Mouse (Mus musculus): ENCODE measurements around the gene Kirrel3.

Kirrel3 gene

DNA sequence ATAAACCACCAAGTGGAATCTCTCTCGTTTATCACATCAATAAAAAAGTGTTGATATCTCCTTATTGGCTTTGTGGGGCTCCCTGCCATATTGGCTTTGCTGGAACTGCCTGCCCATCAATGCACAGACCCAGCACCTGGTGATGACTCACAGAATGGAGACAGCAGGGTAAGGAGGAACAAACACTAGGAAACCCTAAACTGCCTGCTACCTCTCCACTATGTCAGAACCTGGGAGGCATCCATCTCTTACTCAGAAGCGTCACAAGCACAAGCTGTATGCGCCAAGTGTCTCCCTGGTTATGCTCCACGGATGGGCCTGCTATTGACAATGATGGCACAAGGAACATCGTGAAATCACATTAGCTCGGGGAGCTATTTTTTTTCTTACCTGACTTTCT is 33.2 kb downstream of the Kirrel3 start:
- DNase-seq = no peak

DNA sequence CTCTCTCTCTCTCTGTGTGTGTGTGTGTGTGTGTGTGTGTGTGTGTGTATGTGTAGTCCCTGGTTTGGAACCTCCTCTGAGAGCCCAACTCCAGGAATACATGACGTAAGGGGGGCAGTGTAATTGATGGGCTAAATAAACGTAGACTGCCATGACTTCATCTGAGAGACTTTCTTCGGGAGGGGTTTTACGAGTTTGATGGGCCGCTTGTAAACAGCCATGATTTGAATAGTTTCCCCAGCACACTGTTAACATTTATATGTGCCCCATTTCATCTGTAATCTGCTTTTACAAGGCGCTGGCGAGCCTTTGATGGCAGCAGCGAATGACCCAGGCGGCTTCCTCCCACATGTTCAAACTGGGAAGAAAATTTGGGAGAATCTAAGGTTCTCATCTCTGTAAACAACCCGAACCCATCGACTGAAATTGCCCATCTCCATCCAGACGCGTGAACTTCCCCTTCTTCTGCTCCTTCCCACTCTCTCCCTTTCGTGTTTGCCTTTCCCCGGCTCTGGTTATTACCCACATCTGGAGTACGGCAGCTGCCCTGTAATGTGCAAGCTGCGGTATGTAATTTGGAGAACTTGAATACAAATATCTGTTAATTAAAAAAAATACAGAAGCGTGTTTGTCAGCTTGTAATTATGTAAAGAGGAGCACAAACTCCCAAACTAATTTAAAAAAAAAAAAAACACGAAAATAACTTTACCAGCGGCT is 34.7 kb downstream of the Kirrel3 start:
- DNase-seq = no peak

DNA sequence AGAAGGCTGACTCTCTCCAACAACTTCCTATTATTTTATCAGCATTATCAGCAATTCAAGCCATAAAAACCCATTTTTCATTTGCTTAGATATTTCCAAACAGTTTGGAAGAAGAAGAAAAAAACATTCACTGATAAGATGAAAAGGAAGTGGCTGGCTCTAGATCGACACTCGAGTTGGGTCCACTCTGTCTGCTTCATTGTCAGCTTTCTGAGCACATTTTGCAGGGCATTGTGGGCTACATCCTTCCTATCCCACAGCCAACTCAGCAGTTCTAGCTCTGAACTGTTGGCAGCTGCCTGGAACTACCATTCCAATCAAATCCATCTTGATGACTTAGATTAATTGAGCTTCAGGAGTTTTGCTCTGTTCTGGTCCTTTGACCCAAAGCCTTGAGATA is 40.0 kb downstream of the Kirrel3 start:
- DNase-seq = no peak

DNA sequence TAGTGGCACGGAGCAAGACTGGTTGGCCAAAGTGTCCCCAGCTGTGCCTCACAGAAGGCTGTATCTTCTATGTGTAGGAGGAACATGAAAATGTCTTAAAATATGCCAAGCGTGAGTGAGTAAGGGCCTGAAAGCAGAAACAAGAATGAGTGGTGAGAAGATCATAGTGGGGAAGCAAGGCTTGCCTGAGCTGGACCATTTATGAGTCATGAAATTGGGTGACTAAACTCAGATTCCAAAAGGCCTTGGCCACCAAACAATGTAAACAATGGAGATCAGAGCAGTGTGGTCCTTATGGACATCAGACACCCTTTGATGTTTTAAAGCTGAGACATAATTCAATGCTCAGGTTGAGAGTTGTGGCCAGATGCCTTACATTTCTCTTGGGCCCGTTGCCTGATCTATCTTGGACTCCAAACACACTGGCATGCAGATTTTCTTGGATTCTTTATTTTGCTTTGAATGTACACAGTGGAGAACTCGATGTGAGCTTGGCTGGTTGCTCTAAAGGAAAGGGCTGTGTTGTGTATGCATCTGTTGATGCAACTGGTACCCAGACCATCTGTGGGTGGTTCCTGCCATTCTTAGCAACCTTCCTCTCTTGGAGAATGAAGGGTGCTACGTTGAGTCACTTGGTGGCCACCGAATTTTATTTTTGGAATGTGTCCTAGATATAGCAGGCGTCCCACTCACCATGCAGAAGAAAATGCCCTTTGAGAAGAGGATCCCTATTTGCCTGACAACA is 53.1 kb downstream of the Kirrel3 start:
- no peak for DNase-seq

DNA sequence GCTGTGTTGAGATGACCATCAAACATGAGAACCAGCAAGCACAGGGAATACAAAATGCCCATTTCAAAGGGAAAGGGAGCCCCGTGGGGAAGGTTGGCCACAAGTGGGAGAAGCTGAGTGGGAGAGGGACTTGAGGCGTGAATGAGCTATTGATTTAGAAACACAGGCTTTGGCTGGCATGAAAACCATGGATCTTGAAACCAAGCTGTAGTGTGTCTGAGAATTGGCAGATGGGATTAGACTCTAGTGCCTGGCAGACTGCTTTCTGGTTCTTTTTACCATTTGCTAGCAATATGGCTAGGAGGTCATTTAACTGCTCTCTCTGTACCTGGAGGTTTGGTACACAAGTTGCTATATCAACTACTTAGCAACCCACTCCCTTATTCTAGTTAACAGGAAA is 56.2 kb downstream of the Kirrel3 start:
- no peak for DNase-seq

DNA sequence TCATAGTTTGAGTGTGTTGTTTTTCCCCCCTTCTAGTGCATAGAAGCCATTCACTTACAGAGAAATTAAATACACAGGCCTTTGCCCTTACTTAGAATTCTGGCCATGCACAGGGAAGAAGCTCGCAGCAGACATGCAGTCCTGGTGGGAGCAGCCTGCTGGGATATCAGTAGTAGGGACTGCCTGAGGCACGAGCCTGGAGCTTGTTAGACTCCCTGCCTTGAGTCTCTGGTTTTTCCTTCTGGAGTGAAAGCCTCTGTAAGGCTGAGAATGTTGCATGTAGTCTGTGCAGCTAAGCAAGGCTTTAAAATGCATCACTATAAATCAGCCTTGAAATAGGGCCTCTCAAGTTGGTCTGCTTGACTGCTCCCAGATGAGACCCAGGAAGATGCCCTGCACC is 70.0 kb downstream of the Kirrel3 start:
- no peak for DNase-seq

DNA sequence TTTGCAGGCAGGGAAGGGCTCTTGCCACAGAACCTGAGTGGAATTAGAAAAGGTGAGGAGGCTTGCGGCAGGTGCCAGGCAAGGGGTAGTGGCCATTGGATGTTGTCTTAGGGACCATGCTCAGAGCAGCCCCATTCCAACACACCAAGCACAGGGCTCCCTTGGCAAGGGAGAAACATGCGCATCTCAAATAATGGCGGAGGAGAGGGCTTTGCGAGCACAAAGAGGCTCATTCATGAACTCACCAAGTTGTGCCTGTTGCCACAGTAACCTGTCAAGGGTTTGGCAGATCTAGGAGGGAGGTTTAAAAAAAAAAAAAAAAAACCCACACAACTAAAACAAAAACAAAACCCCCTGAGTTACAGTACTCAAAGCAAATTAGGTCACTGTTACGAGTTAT is 72.2 kb downstream of the Kirrel3 start:
- no peak for DNase-seq

DNA sequence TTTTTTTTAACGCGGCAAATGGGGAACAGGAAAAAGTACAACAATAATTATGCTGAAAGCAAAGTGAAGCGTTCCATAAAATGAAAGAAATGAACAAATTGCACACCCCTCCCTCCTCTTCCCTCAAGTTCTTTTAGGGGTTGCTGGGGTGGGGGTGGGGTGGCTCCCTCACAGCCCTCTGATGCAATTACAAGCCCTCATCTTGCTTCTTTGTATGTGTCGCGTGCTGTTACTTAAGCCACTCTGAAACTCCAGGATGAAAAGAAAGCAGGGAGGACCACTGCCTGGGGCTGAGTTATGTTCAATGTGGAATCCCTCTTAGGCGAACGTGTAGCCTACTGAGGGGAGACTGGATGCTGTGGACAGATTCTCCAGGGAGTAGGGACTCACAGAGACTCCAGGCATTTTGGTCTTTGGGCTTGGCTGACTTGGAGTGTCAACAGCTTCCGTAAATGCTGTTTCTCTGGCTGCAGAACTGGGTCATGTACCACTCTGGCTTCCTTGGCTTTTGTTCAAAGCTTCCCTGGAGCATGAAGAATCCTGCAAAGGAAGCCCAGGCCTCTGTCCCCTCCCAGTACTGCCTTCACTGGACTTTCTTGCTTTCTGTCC is 72.7 kb downstream of the Kirrel3 start:
- peak in 1 of 2 experiments; percentile 2 for DNase-seq

DNA sequence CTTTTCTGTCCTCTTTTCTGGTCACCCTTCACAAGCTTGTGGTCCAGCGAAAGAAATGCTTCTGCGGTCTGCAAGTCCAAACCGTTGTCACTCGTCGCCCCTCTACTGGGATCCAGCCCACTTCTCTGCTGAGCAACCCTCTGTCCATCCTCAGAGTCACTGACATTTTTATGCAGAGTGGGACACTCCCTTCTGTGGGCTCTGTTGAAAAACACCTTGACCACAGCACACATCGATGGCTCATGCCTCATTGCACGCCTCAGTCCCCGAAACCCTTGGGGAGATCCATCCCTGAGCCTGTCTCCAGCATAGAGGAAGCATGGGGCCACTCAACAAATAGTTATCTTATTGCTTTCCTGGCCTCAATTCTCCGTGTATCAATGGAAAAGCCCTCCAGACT is 73.4 kb downstream of the Kirrel3 start:
- DNase-seq = no peak

DNA sequence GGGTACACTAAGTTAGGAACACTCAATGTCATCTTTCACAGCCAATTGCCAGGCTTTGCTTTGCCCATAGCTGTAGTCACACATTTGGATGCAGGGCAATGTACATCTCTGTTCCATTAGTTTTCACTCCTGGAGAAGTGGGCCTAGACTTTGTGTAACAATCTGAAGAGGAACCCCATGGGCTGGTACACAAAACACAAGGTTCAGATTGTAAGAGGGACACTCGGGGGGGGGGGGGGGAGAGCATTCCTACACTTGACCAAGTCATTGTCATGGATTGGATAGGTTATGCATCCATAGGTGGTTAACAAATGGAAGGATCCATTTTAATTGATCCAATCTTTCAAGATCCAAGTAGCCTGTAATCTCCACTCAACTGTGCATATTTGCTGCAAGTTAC is 75.6 kb downstream of the Kirrel3 start:
- no peak for DNase-seq

DNA sequence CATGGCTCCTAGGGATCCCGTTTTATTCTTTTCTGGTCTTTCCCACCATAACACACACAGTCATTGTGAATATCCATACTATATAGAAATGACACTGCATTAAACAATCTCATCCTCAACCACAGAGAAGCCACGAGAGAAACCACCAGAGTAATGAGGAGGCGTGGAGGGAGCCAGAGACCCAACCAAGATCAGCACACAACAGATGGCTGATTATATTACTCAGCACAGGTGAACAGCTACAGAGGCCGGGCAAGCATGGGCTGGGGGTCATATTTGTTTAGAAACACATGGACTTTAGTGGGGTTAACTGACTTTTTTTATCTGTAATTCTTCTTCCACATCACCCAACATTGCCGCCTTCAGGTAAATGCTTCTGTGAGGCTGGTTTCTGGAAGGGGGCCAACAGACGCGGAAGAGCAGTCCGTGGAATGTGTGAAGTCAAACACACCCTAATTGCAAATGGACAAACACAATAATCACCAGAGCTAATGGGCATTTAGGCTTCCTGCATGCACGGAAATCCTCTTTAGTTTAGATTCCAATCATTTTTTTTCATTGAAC is 76.8 kb downstream of the Kirrel3 start:
- DNase-seq = peak in 1 of 2 experiments; percentile 31

DNA sequence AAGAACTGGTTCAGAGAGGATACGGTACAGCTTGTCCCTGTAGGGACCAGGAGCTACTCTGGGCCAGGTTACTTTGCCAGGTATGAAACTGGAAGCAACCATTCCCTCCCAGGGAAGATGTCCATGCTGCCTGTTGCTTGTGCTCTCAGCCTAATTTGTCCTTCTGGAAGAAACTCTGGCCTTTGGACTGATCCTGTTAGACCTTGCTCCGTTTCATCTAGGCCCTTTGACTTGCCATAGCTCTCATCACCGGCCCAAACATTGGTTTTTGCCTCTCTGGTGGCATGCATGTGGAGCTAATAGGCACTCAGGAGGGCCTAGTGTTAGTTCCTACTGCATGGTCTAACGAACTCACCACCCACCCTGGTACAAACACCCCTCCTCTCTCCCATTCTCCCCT is 88.2 kb downstream of the Kirrel3 start:
- no peak for DNase-seq

DNA sequence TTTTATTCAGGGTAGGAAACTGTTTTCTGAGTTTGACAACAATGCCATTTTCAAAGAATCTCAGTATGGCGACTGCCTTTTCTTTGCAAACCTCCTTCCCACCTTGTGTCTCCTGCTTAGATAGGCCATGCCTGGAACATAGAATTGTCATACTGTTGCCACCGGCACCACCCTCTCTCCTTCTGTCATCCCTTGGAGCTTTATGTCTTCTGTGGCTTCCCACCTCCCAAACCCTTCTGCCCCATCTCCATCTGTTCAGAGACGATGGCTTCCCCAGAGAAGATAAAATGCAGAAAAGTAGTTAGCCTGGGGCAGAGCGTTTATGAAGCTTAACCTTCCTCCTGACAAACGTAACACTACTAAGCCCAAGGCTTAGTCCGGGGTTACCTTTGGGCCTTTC is 88.9 kb downstream of the Kirrel3 start:
- no peak for DNase-seq

DNA sequence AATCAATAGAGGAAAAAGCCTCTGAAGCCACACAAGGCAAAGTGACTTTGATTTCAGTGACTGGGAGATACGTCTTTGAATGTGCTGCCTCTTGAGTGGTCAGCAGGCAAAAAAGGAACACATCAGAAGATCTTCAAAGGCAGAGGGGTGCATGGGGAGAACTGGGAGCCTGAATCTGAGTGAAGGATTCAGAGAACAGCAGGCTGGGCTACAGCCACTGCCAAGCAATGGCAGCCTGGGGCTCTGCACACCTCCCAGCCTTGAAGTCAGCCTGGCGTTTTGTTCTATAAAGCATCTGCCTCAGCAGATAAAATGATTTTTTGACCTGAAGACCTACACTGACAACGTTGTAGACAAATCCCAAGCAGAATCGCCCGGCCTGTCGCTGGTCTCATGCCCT is 93.5 kb downstream of the Kirrel3 start:
- DNase-seq = no peak

DNA sequence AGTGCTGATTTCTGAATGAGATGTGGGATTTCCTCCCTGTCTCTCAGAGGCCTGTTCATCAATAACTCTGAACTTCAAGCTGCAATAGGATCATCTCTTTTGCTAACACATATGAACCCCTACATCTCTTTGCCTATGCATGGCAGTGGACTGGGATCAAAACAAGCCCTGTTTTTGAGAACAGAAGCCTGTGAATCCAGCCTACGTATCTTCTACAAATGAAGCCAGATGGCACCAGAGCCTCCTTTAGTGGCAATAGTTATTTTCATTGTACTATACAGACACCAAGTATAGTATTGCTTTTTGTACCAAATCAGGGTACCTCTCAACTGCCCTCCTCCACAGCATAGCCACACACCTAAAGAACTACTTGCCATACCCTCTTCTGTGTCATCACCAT is 94.4 kb downstream of the Kirrel3 start:
- DNase-seq = no peak

DNA sequence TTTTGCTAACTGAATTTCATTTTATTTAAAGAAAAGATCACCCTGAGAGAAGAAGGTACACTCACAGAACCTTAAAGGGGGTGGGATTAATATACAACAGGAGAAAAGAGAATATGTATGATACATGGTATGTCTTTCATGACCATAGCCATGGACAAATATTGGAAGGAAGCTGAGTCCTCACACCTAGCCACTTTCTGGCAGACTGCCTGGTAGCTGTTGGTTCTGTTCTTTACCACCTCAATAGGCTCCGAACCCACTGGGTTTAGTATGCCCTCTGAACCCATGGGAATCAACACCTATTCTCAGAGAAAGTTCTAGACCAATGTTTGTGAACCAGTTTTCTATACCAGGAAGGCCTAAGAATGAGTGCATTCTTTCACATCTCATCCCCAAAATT is 96.8 kb downstream of the Kirrel3 start:
- DNase-seq = no peak

DNA sequence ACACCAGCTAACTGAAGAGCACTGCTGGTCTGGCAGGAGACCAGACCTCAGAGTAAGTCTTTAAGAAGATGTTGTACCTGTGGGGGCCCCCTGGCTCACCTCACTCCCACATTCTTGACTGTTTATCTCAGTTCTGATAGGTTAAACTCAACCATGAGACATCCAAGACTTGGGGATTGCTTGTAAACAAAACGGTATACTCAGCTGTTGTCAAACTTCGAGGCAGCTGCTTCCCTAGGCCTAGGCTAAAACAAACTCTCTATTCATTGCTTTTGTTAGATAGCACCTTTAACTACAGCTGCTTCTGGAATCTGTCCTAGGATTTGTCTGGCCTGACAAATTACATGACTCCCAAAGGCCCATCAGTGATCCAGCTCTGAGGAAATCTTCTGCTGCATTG is 99.8 kb downstream of the Kirrel3 start:
- no peak for DNase-seq

DNA sequence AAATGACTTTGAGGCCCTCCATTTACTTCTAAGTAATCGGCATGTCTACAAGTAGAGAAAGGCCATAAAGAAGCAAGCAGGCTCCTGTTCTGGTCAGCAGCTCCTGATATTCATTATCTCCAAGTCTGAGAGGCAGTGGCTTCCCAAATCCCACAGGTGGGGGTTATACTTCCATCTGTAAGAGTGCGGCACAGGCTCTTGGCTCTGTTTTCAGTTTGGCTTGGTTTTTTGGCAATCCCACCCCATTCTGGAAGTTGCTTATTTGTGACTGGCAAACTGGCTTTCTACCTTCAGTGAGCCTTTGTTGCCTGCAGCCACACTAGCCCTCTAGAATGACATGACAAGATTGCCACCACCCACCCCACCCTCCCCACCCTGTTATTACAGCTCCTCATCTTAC is 100.4 kb downstream of the Kirrel3 start:
- DNase-seq = no peak

DNA sequence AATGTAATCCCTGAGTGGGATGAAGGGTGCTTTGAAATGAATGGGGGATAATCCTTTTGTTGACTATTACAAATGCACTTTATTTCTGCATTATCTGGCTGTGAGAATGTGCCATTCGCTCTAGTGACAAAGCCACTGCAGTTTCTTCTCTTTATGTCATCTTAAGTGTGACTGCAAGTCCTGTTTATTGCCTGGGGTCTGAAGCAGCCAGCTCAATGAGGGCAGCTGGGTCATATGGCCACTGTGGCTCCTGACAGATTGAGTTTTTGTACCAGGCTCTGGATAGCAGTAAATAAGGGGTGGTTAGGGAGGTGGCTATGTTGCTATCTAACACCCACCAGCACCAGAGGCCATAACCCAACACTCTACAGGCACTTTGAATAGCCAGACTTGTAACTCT is 104.1 kb downstream of the Kirrel3 start:
- DNase-seq = no peak

DNA sequence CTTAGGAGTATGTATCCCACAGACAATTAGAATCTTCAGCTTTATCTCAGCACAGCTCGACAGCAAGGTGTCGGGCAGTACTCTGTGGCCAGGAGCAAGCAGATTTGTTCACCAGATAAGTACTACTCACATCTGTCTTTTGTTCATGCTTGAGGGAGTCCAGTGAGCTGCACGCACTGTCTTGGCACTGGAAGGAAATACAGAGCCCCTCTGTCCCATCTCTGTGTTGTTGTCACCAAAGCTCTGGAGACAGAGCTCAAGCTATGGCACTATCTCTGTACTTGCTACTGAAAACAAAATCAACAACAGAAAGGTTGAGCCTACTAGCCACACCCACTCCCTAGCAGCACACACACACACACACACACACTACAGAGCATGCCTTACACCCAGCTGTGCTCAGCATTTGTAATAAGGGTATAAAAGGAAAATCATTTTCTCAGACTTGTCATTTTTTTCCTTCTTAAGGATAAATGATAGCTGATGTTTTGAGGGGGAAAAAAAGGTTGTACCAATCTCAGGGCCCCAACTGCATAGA is 106.4 kb downstream of the Kirrel3 start:
- DNase-seq = no peak

DNA sequence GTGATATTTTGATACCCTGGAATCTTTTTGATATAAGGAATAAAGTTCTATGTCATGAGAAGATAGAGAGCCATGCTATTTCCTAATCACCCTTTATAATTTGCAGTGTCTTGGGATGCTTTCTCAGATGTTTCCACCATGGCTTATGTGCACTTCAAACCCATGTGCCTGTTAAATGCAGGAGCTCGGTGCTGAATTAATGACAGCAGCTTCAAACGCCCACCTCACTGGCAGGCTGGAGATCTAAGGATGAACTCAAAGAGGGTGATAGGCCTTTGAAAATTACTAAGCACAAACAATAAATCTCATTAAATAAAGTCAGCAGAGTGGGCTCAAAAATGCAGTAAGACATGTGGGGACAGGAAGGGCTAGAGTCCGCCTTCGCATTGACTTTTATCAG is 108.2 kb downstream of the Kirrel3 start:
- peak in 1 of 2 experiments; percentile 6 for DNase-seq

DNA sequence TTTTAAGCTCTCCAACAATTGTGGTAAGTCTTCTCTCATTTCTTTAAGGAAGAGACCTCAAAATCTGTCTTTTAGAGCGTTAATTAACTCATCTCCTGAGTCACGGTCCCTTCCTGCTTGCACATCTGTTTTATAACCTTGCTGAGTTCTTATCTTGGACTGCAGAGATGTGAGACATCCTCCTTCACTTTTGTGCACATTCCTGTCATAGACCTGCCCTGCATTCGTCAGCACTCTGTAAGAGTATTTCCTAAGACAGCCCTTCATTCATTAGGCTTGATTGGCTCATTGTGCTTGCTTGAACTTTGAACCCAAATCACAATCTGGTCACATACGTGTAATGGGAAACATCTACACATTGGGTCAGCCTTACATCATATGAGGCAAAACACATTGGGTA is 114.6 kb downstream of the Kirrel3 start:
- DNase-seq = no peak

DNA sequence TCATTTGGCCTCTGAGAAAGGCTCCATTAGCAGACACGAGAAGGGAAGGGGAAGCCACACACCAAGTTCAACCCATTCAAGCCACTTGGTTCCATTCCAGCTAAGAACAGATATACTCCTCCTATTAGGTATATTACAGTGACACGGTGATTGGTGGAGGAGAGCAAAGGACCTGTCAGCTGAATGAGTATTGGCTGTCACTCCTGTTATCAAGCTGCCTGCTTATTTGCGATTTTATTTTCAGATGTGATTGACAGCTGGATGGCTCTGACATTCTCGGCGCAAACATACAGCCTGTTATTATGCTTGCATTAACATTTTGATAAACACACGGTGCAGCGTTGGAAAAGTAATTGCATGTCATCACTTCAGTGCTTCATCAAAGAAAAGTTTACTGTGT is 118.1 kb downstream of the Kirrel3 start:
- DNase-seq = no peak

DNA sequence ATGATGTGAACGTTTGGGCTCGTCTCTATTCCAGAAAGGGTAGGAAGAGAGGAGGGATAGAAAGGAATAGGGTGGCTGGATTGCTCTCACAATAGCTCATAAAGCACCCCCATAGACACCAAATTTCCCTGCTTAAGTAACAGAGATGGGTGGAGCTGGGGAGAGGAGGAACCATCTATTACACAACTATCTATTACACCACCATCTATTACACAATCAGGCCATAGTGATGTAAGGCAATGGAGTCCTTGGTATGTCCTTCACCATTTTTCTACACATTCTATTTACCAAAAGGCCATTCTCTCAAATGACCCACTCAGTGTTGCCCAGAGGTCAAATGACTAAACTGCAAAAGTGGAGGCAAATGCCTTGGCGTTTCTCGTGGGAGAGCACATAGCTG is 119.2 kb downstream of the Kirrel3 start:
- DNase-seq = no peak

Data from kidney, postnatal 25 days (tissue).